8 mouse cellular contexts compared by ENCODE assay signal in the genomic region with DNA sequence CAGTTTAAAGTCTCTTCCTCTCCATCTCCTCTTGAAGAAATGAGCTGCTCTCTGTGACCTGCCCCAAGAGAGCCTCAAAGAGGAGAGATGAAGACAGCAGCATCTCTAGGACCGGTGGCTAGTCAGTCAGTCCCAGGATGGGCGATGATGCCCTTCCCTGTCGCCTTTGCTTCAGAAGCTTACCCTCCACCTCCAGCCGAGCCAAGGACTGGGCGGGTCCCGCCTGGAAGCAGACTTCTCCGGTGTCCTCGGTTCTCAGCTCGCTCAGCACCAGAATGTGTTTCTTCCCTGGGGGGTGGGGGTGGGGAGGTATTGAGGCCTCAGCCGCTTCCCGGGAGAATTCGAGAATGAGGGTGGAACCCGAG. TPM values are rescaled to one million over a fixed set of nuclear protein-coding genes. Genes with fewer than 3 reads are reported as not detected.
DNase-seq lines count a peak whose midpoint lies in the region; ATAC-seq and TF ChIP-seq lines count a peak whose summit lies in the region.
"Had no signal": no experiment of that assay in that cellular context is flagged by ENCODE, and none has a peak within 500 bp of the region (broad histone marks: within the 10 kb centered on the region; RNA-seq: fewer than 3 reads in every experiment).

No protein-coding gene starts in this region.

- H3K36me3 ChIP-seq in lung, embryonic 14.5 days (ENCODE audit: insufficient read depth), result peaks cover 35% of the 10 kb centered on the region
- H3K36me3 ChIP-seq in embryonic facial prominence, embryonic 15.5 days, result peaks cover 22% of the 10 kb centered on the region
- H3K36me3 ChIP-seq in intestine, embryonic 16.5 days (ENCODE audit: control insufficient read depth, insufficient read depth, low read length), result peaks cover 5% of the 10 kb centered on the region; the same call in 1 of the 2 replicates
- H3K36me3 ChIP-seq in neural tube, embryonic 15.5 days, result peaks cover 50% of the 10 kb centered on the region

- H3K9ac ChIP-seq in lung, embryonic 14.5 days, result no peak overlapping the region
- H3K9ac ChIP-seq in embryonic facial prominence, embryonic 15.5 days, result no peak overlapping the region
- peak overlapping the region; percentile 59 for H3K9ac ChIP-seq in intestine, embryonic 16.5 days (ENCODE audit: low read depth, low read length)
- peak overlapping the region; percentile 44 for H3K9ac ChIP-seq in neural tube, embryonic 15.5 days (replicated peaks)

- peak overlapping the region; percentile 47 for H3K4me3 ChIP-seq in lung, embryonic 14.5 days (ENCODE audit: low read depth, low read length)
- peak overlapping the region; percentile 49 for H3K4me3 ChIP-seq in embryonic facial prominence, embryonic 15.5 days (replicated peaks)
- peak overlapping the region; percentile 62 for H3K4me3 ChIP-seq in intestine, embryonic 16.5 days (ENCODE audit: low read length)
- peak overlapping the region; percentile 53 for H3K4me3 ChIP-seq in neural tube, embryonic 15.5 days (replicated peaks)

- H3K4me2 ChIP-seq in lung, embryonic 14.5 days, result peak overlapping the region; percentile 79
- H3K4me2 ChIP-seq in embryonic facial prominence, embryonic 15.5 days (replicated peaks), result peak overlapping the region; percentile 81
- peak overlapping the region; percentile 89 for H3K4me2 ChIP-seq in intestine, embryonic 16.5 days (ENCODE audit: low read depth, low read length)
- peak overlapping the region; percentile 90 for H3K4me2 ChIP-seq in neural tube, embryonic 15.5 days

- peaks cover 5% of the 10 kb centered on the region; the same call in 1 of the 2 replicates for H3K4me1 ChIP-seq in lung, embryonic 14.5 days (ENCODE audit: insufficient read depth)
- peaks cover 17% of the 10 kb centered on the region for H3K4me1 ChIP-seq in embryonic facial prominence, embryonic 15.5 days
- peaks cover 15% of the 10 kb centered on the region for H3K4me1 ChIP-seq in intestine, embryonic 16.5 days (ENCODE audit: control insufficient read depth, insufficient read depth, low read length)
- peaks cover 33% of the 10 kb centered on the region for H3K4me1 ChIP-seq in neural tube, embryonic 15.5 days

- no peak for TF ChIP-seq CTCF in lung, embryonic 14.5 days (IDR thresholded peaks at IDR 0.05; ENCODE audit: low read depth)

- 2% methylated on average over 13 of the region's 13 CpGs for WGBS in lung, embryonic 14.5 days
- WGBS in embryonic facial prominence, embryonic 15.5 days, result 2% methylated on average over 13 of the region's 13 CpGs
- WGBS in intestine, embryonic 16.5 days, result 4% methylated on average over 13 of the region's 13 CpGs
- WGBS in neural tube, embryonic 15.5 days, result 2% methylated on average over 13 of the region's 13 CpGs

- DNase-seq in lung, embryonic 14.5 days, result no peak
- DNase-seq in lung, postnatal 14 days, result no peak
- DNase-seq in embryo, embryonic 10.5 days (ENCODE audit: low spot score), result no peak
- DNase-seq in urinary bladder, postnatal 25 days (ENCODE audit: low spot score), result no peak

- ATAC-seq in lung, embryonic 14.5 days (ENCODE audit: insufficient read depth), result peak; percentile 14; the same call in 1 of the 2 replicates
- no peak; the same call in 1 of the 2 replicates for ATAC-seq in embryonic facial prominence, embryonic 15.5 days (ENCODE audit: insufficient number of reproducible peaks, low FRiP score, low TSS enrichment, low read depth)
- peak; percentile 30 for ATAC-seq in intestine, embryonic 16.5 days
- peak; percentile 21; the same call in 1 of the 2 replicates for ATAC-seq in neural tube, embryonic 15.5 days (ENCODE audit: low FRiP score)

- peaks cover 65% of the 10 kb centered on the region for H3K27me3 ChIP-seq in lung, embryonic 14.5 days (ENCODE audit: insufficient read depth, low read length)
- H3K27me3 ChIP-seq in embryonic facial prominence, embryonic 15.5 days, result peaks cover 71% of the 10 kb centered on the region
- peaks cover 42% of the 10 kb centered on the region for H3K27me3 ChIP-seq in intestine, embryonic 16.5 days (replicated peaks; ENCODE audit: control insufficient read depth, insufficient read depth, low read length)
- peaks cover 69% of the 10 kb centered on the region for H3K27me3 ChIP-seq in neural tube, embryonic 15.5 days (replicated peaks)

- H3K9me3 ChIP-seq in lung, embryonic 14.5 days (ENCODE audit: low read depth, low read length), result no peaks in the 10 kb centered on the region
- H3K9me3 ChIP-seq in embryonic facial prominence, embryonic 15.5 days (replicated peaks), result no peaks in the 10 kb centered on the region
- H3K9me3 ChIP-seq in intestine, embryonic 16.5 days (ENCODE audit: control insufficient read depth, low read length), result no peaks in the 10 kb centered on the region
- H3K9me3 ChIP-seq in neural tube, embryonic 15.5 days (replicated peaks), result no peaks in the 10 kb centered on the region

- no peak overlapping the region for H3K27ac ChIP-seq in lung, embryonic 14.5 days (ENCODE audit: low read depth)
- H3K27ac ChIP-seq in embryonic facial prominence, embryonic 15.5 days (replicated peaks), result no peak overlapping the region
- H3K27ac ChIP-seq in intestine, embryonic 16.5 days (ENCODE audit: low read length), result no peak overlapping the region
- H3K27ac ChIP-seq in neural tube, embryonic 15.5 days (replicated peaks), result no peak overlapping the region
- H3K27ac ChIP-seq: macrophage had no signal

RNA-seq across cellular contexts. Expression of gene Tmem198, which starts 7.7 kb away (rescaled TPM):
- 0.26 and 0.72 TPM in 2 replicates for polyA plus RNA-seq in lung, embryonic 14.5 days (2014; fragmentation: Nextera tagmentation; extraction: Ambion mirVana)
- 1.3 and 1.4 TPM in 2 replicates for polyA plus RNA-seq in embryonic facial prominence, embryonic 15.5 days (2015; fragmentation: Nextera tagmentation; extraction: Ambion mirVana)
- 1.5 and 1.9 TPM in 2 replicates for polyA plus RNA-seq in intestine, embryonic 16.5 days (2015; fragmentation: Nextera tagmentation; extraction: Ambion mirVana)
- 40.2 and 50.7 TPM in 2 replicates for polyA plus RNA-seq in neural tube, embryonic 15.5 days (2015; fragmentation: Nextera tagmentation; extraction: Ambion mirVana)
- polyA plus RNA-seq: macrophage had no signal

RNA-seq across cellular contexts. Expression of gene Chpf, which starts 7.9 kb away (rescaled TPM):
- 32.8 and 35.1 TPM in 2 replicates for polyA plus RNA-seq in lung, embryonic 14.5 days (2014; fragmentation: Nextera tagmentation; extraction: Ambion mirVana)
- 51.3 and 54.5 TPM in 2 replicates for polyA plus RNA-seq in embryonic facial prominence, embryonic 15.5 days (2015; fragmentation: Nextera tagmentation; extraction: Ambion mirVana)
- polyA plus RNA-seq in intestine, embryonic 16.5 days (2015; fragmentation: Nextera tagmentation; extraction: Ambion mirVana), result 25.2 and 28.8 TPM in 2 replicates
- polyA plus RNA-seq in neural tube, embryonic 15.5 days (2015; fragmentation: Nextera tagmentation; extraction: Ambion mirVana), result 48.3 and 51.7 TPM in 2 replicates

RNA-seq across cellular contexts. Expression of gene Obsl1, which starts 19.2 kb away (rescaled TPM):
- 83.9 and 93.3 TPM in 2 replicates for polyA plus RNA-seq in lung, embryonic 14.5 days (2014; fragmentation: Nextera tagmentation; extraction: Ambion mirVana)
- 104 and 108 TPM in 2 replicates for polyA plus RNA-seq in embryonic facial prominence, embryonic 15.5 days (2015; fragmentation: Nextera tagmentation; extraction: Ambion mirVana)
- 38.7 and 42.7 TPM in 2 replicates for polyA plus RNA-seq in intestine, embryonic 16.5 days (2015; fragmentation: Nextera tagmentation; extraction: Ambion mirVana)
- polyA plus RNA-seq in neural tube, embryonic 15.5 days (2015; fragmentation: Nextera tagmentation; extraction: Ambion mirVana), result 33.1 and 37.6 TPM in 2 replicates
- polyA plus RNA-seq: macrophage had no signal

RNA-seq across cellular contexts. Expression of gene Inha, which starts 19.9 kb away (rescaled TPM):
- polyA plus RNA-seq in lung, embryonic 14.5 days (2014; fragmentation: Nextera tagmentation; extraction: Ambion mirVana), result 1.7 and 2.1 TPM in 2 replicates
- 14.7 and 15.7 TPM in 2 replicates for polyA plus RNA-seq in embryonic facial prominence, embryonic 15.5 days (2015; fragmentation: Nextera tagmentation; extraction: Ambion mirVana)
- polyA plus RNA-seq in intestine, embryonic 16.5 days (2015; fragmentation: Nextera tagmentation; extraction: Ambion mirVana), result 6.6 and 7.3 TPM in 2 replicates
- 18.1 and 23.5 TPM in 2 replicates for polyA plus RNA-seq in neural tube, embryonic 15.5 days (2015; fragmentation: Nextera tagmentation; extraction: Ambion mirVana)
- polyA plus RNA-seq: macrophage had no signal

RNA-seq across cellular contexts. Expression of gene Stk11ip, which starts 34.3 kb away (rescaled TPM):
- polyA plus RNA-seq in lung, embryonic 14.5 days (2014; fragmentation: Nextera tagmentation; extraction: Ambion mirVana), result 18.5 and 19.0 TPM in 2 replicates
- 19.7 and 21.1 TPM in 2 replicates for polyA plus RNA-seq in embryonic facial prominence, embryonic 15.5 days (2015; fragmentation: Nextera tagmentation; extraction: Ambion mirVana)
- polyA plus RNA-seq in intestine, embryonic 16.5 days (2015; fragmentation: Nextera tagmentation; extraction: Ambion mirVana), result 16.6 and 17.8 TPM in 2 replicates
- 20.0 and 21.2 TPM in 2 replicates for polyA plus RNA-seq in neural tube, embryonic 15.5 days (2015; fragmentation: Nextera tagmentation; extraction: Ambion mirVana)

Comparison
In these comparisons a context has a peak if more than half of its experiments do, and no peak if none do; other contexts are left out.
1. H3K9ac ChIP-seq: peak in intestine, embryonic 16.5 days (single experiment) and neural tube, embryonic 15.5 days (single experiment); none in lung, embryonic 14.5 days (single experiment) and embryonic facial prominence, embryonic 15.5 days (single experiment).
2. RNA of gene Tmem198, which starts 7.7 kb away (polyA plus RNA-seq): 40.2 to 50.7 TPM in neural tube, embryonic 15.5 days; 1.5 to 1.9 TPM in intestine, embryonic 16.5 days, 1.3 to 1.4 TPM in embryonic facial prominence, embryonic 15.5 days and 0.26 to 0.72 TPM in lung, embryonic 14.5 days; every median in the first group is over 10 times any median in the second.
3. Peak in every context shown above with its lines, with median percentiles within 50 percentile points of each other: H3K4me2 ChIP-seq and H3K4me3 ChIP-seq.